Mouse (Mus musculus) liver, embryonic 14.5 days (tissue): Measurements from ENCODE around the gene Ccnf.

ENCODE experiments used
- CTCF ChIP-seq: IDR thresholded peaks from 2 replicates; pipeline ENCODE4 v1.5.1; 2016; ENCODE audit warnings: antibody characterized with exemption, low read depth, control low read depth
- EP300 ChIP-seq: IDR thresholded peaks from 2 replicates; pipeline ENCODE4 v1.6.1; 2016; ENCODE audit warnings: antibody characterized with exemption, low read depth

GRCm38 (mm10) chr17:24258981-24259380 is 7.7 kb upstream of the Ccnf start:
- no peak for TF ChIP-seq CTCF
- TF ChIP-seq EP300 = no peak
